Mouse (Mus musculus): ENCODE measurements at regions not wholly inside any gene's neighbourhood (a gene's known extent, or its start where the extent isn't known, plus 50 kb on each side); places are given as distances from the start of the nearest gene placed in this dataset.

GRCm38 (mm10) chr16:70935959-70936358 is 622.2 kb downstream of the Gbe1 start:
- no peak for DNase-seq (ENCODE audit: extremely low read depth, low read depth, low spot score)
- TF ChIP-seq CTCF (IDR thresholded peaks at IDR 0.05; ENCODE audit: low read depth, low read length) (no peak), POLR2A (IDR thresholded peaks at IDR 0.05; ENCODE audit: extremely low read depth, insufficient read depth, low read length) (no peak)
- Histone ChIP-seq H3K4me1 (ENCODE audit: control insufficient read depth, insufficient read depth, low read length) (no peaks in the 10 kb centered on the region), H3K36me3 (ENCODE audit: control insufficient read depth, insufficient read depth, low read length) (no peaks in the 10 kb centered on the region), H3K27me3 (ENCODE audit: control insufficient read depth, insufficient read depth, low read length) (no peaks in the 10 kb centered on the region), H3K79me2 (ENCODE audit: control insufficient read depth, insufficient read depth, low read length) (no peaks in the 10 kb centered on the region), H3K27ac (replicated peaks; ENCODE audit: insufficient read depth, low read depth, low read length) (no peak overlapping the region), H3K9ac (ENCODE audit: low read depth, low read length) (no peak overlapping the region), H3K4me3 (ENCODE audit: insufficient read depth, low read depth, low read length) (no peak overlapping the region)

GRCm38 (mm10) chr16:70952937-70953336 is 639.2 kb downstream of the Gbe1 start:
- no peaks in the 10 kb centered on the region for H3K36me3 ChIP-seq (ENCODE audit: control insufficient read depth, insufficient read depth, low read length)
- H3K4me1 ChIP-seq (ENCODE audit: control insufficient read depth, insufficient read depth, low read length): no peaks in the 10 kb centered on the region
- no peaks in the 10 kb centered on the region for H3K79me2 ChIP-seq (ENCODE audit: control insufficient read depth, insufficient read depth, low read length)
- H3K4me3 ChIP-seq (ENCODE audit: insufficient read depth, low read depth, low read length): no peak overlapping the region
- no peak for DNase-seq (ENCODE audit: extremely low read depth, low read depth, low spot score)
- no peak for TF ChIP-seq POLR2A (IDR thresholded peaks at IDR 0.05; ENCODE audit: extremely low read depth, insufficient read depth, low read length)
- no peak for TF ChIP-seq CTCF (IDR thresholded peaks at IDR 0.05; ENCODE audit: low read depth, low read length)
- WGBS: 92% methylated on average over 2 of the region's 2 CpGs
- no peak overlapping the region for H3K27ac ChIP-seq (replicated peaks; ENCODE audit: insufficient read depth, low read depth, low read length)
- no peak overlapping the region for H3K9ac ChIP-seq (ENCODE audit: low read depth, low read length)
- no peaks in the 10 kb centered on the region for H3K27me3 ChIP-seq (ENCODE audit: control insufficient read depth, insufficient read depth, low read length)

Data from liver, adult 2 months (tissue).